Mouse (Mus musculus) gastrocnemius, adult 8-10 months (tissue): ENCODE measurements around the gene Tmem165. TPM values are rescaled to one million over a fixed set of nuclear protein-coding genes. Genes with fewer than 3 reads are reported as not detected.

Experiments
- DNase-seq, 2 experiments: peaks; one replicate each; pipeline ENCODE4 v3.0.0; 2022; ENCODE audit warnings: low spot score in 2 of 2
- total RNA-seq, 4 experiments: library from RNA; stranded (reverse); gene quantifications; 2 replicates each; pipeline ENCODE4 v1.2.4; 2022

The Tmem165 gene
- total RNA-seq, 4 experiments from 2014 or later: 12.1 to 14.5 (median 13.7) TPM

DNA sequence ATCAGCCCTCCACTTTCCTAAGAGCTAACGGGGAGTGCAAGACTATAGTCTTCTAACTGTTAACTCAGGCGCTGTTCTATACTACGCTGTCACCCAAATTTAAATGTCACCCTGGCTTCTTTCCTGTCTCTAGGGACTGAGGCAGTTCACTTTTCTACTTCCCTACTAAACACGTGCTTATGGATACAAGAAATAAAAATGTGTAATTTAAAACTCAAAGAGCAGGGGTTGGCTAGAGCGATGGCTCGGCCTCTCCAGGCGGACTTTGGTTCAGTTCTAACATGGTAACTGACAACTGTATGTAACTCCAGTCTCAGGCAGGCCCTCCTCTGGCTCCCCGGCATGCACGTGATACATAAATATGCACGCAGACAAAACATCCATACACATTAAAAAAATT, 60.8 kb downstream of the Tmem165 start:
- DNase-seq: no peak

DNA sequence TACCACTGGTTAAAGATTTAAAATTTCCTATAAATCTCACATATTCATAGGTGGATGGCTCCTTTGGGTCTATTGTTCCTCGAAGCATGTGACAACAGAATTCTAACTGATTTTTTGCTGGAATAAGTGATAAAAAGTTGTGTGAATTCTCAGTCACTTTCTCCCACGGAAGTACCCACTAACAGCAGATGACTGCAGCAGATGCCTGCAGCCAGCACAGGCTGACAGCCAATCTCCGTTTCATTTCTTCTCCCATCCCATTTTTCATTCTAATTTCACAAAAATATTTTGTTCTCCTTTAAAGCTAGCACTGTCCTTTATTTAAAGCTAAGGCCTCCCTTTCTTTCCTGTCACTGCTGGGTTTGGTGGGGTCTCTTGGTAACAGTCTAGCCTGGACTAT, 61.7 kb downstream of the Tmem165 start:
- no peak for DNase-seq

DNA sequence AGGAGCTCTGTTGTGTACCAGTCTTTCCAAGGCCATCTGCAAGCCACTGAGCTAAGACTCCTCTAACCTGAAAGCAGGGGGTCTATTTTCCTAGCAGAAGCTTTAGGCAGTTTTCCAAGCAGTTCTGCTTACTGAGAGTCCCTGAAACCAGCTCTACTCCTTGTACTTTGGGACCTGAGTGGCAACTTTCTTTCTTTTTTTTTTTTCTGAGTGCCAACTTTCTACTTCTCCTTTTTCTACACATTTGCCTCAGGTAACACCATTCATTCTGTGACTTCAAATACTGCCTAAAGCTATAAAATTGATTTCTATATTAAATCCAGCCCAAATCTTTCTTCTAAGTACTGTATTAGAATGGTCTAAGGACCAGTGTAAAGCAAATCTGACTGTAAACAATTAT, 62.9 kb downstream of the Tmem165 start:
- no peak for DNase-seq

DNA sequence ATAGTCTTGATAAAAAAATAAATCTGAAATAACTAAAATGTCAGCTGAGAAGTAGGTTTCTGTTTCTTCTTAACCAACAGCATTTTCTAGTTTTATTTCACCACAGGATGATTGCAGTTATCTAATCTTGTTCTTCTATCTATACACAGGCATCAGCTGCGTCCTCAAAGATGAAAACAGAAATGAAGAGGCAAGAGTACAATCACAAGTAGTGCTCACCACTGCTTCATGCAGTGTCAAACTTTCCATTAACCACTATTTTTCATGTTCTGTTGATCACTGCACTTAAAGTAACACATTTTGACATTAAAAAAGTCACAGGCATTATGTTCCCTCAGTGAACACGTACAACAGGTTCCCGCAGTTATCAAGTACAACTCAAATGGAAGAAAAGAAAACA, 67.3 kb downstream of the Tmem165 start:
- DNase-seq: no peak

Other genes with a start within 250 kb of the Tmem165 start
- gene Kdr, start 205.4 kb upstream of the Tmem165 start, total RNA-seq: 10 to 100 TPM; 11.1 to 14.3 (median 11.5) TPM
- 1 to 10 TPM; 1.1 to 2.6 (median 2.0) TPM for gene Srd5a3, start 43.6 kb upstream of the Tmem165 start, total RNA-seq
- 10 to 100 TPM; 13.7 to 19.4 (median 17.5) TPM for gene Clock, start 120.9 kb downstream of the Tmem165 start, total RNA-seq
- gene Pdcl2, start 147.3 kb downstream of the Tmem165 start, total RNA-seq: not detected
- not detected for gene Nmu, start 179.9 kb downstream of the Tmem165 start, total RNA-seq